Mouse (Mus musculus): Measurements from ENCODE around the gene Pes1. TPM values are rescaled to one million over a fixed set of nuclear protein-coding genes. Genes with fewer than 3 reads are reported as not detected.

Pes1 gene
- polyA plus RNA-seq, 1 experiment from 2014 or later: 41.8 TPM

- no peaks in the 10 kb centered on the region for H3K9me3 ChIP-seq (ENCODE audit: control insufficient read depth, low read length)
- peak within 1 kb of the TSS; percentile 51 for H3K9ac ChIP-seq (ENCODE audit: low read length)
- peak within 1 kb of the TSS; percentile 49 for H3K4me2 ChIP-seq (replicated peaks; ENCODE audit: low read depth)
- WGBS: 1% methylated on average over 35 of the region's 37 CpGs
- H3K27me3 ChIP-seq (ENCODE audit: control insufficient read depth, insufficient read depth, low read length): no peaks in the 10 kb centered on the region
- peak within 1 kb of the TSS; percentile 83 for H3K27ac ChIP-seq (replicated peaks)
- DNase-seq (ENCODE audit: low spot score) (peak; percentile 90), ATAC-seq (ENCODE audit: low FRiP score, low TSS enrichment) (peak; percentile 74)
- H3K36me3 ChIP-seq (ENCODE audit: control insufficient read depth, insufficient read depth, low read length): peaks cover 2% of the 10 kb centered on the region
- peak within 1 kb of the TSS; percentile 41 for H3K4me3 ChIP-seq (ENCODE audit: low read depth, low read length)
- TF ChIP-seq CTCF (IDR thresholded peaks at IDR 0.05; ENCODE audit: low read depth) (no peak), EP300 (optimal IDR thresholded peaks at IDR 0.05) (no peak)
- 0 out of 2 replicates have a peak, but pooled peaks cover 2% of the 10 kb centered on the region for H3K4me1 ChIP-seq (replicated peaks; ENCODE audit: control insufficient read depth, insufficient read depth)
Observed at GRCm38 (mm10) chr11:3983291-3983862, 19.6 kb downstream of the Pes1 start, which contains the start of gene Gal3st1. TSS of gene Gal3st1 (plus strand) at chr11:3983636.

- DNase-seq (ENCODE audit: low spot score) (peak; percentile 74), ATAC-seq (ENCODE audit: low FRiP score, low TSS enrichment) (peak; percentile 66)
- Histone ChIP-seq H3K4me3 (ENCODE audit: low read depth, low read length) (peak overlapping the region; percentile 41), H3K4me2 (replicated peaks; ENCODE audit: low read depth) (peak overlapping the region; percentile 49), H3K4me1 (replicated peaks; ENCODE audit: control insufficient read depth, insufficient read depth) (0 out of 2 replicates have a peak, but pooled peaks cover 2% of the 10 kb centered on the region), H3K36me3 (ENCODE audit: control insufficient read depth, insufficient read depth, low read length) (no peaks in the 10 kb centered on the region), H3K9ac (ENCODE audit: low read length) (peak overlapping the region; percentile 51), H3K27me3 (ENCODE audit: control insufficient read depth, insufficient read depth, low read length) (no peaks in the 10 kb centered on the region), H3K9me3 (ENCODE audit: control insufficient read depth, low read length) (no peaks in the 10 kb centered on the region), H3K27ac (replicated peaks) (peak overlapping the region; percentile 83)
- WGBS: 6% methylated on average over 15 of the region's 15 CpGs
- no peak for TF ChIP-seq CTCF (IDR thresholded peaks at IDR 0.05; ENCODE audit: low read depth)
- TF ChIP-seq EP300 (optimal IDR thresholded peaks at IDR 0.05): no peak
Observed at GRCm38 (mm10) chr11:3983863-3984745, 20.3 kb downstream of the Pes1 start.

- TF ChIP-seq CTCF (IDR thresholded peaks at IDR 0.05; ENCODE audit: low read depth): no peak
- TF ChIP-seq EP300 (optimal IDR thresholded peaks at IDR 0.05): no peak
- DNase-seq (ENCODE audit: low spot score): no peak
- H3K4me2 ChIP-seq (replicated peaks; ENCODE audit: low read depth): no peak overlapping the region
- no peak overlapping the region for H3K4me3 ChIP-seq (ENCODE audit: low read depth, low read length)
- 64% methylated on average over 3 of the region's 3 CpGs for WGBS
- H3K27ac ChIP-seq (replicated peaks): no peak overlapping the region
- H3K36me3 ChIP-seq (ENCODE audit: control insufficient read depth, insufficient read depth, low read length): no peaks in the 10 kb centered on the region
- no peak; the same call in 1 of the 2 replicates for ATAC-seq (ENCODE audit: low FRiP score, low TSS enrichment)
- no peak overlapping the region for H3K9ac ChIP-seq (ENCODE audit: low read length)
- H3K27me3 ChIP-seq (ENCODE audit: control insufficient read depth, insufficient read depth, low read length): no peaks in the 10 kb centered on the region
- no peaks in the 10 kb centered on the region for H3K9me3 ChIP-seq (ENCODE audit: control insufficient read depth, low read length)
- H3K4me1 ChIP-seq (replicated peaks; ENCODE audit: control insufficient read depth, insufficient read depth): 0 out of 2 replicates have a peak, but pooled peaks cover 2% of the 10 kb centered on the region
Observed at GRCm38 (mm10) chr11:3989748-3990147, 26.0 kb downstream of the Pes1 start.

GRCm38 (mm10) chr11:3993132-3993531, 29.4 kb downstream of the Pes1 start:
- Histone ChIP-seq H3K36me3 (ENCODE audit: control insufficient read depth, insufficient read depth, low read length) (no peaks in the 10 kb centered on the region), H3K9me3 (ENCODE audit: control insufficient read depth, low read length) (no peaks in the 10 kb centered on the region), H3K4me3 (ENCODE audit: low read depth, low read length) (no peak overlapping the region), H3K9ac (ENCODE audit: low read length) (no peak overlapping the region), H3K4me1 (replicated peaks; ENCODE audit: control insufficient read depth, insufficient read depth) (no peaks in the 10 kb centered on the region), H3K27ac (replicated peaks) (no peak overlapping the region), H3K4me2 (replicated peaks; ENCODE audit: low read depth) (no peak overlapping the region), H3K27me3 (ENCODE audit: control insufficient read depth, insufficient read depth, low read length) (0 out of 2 replicates have a peak, but pooled peaks cover 3% of the 10 kb centered on the region)
- no peak for DNase-seq (ENCODE audit: low spot score)
- ATAC-seq (ENCODE audit: low FRiP score, low TSS enrichment): no peak
- no peak for TF ChIP-seq EP300 (optimal IDR thresholded peaks at IDR 0.05)
- no peak for TF ChIP-seq CTCF (IDR thresholded peaks at IDR 0.05; ENCODE audit: low read depth)
- WGBS: 70% methylated on average over 6 of the region's 6 CpGs

GRCm38 (mm10) chr11:3993914-3994313, 30.1 kb downstream of the Pes1 start:
- no peak overlapping the region for H3K27ac ChIP-seq (replicated peaks)
- no peaks in the 10 kb centered on the region for H3K4me1 ChIP-seq (replicated peaks; ENCODE audit: control insufficient read depth, insufficient read depth)
- TF ChIP-seq EP300 (optimal IDR thresholded peaks at IDR 0.05) (no peak), CTCF (IDR thresholded peaks at IDR 0.05; ENCODE audit: low read depth) (no peak)
- ATAC-seq (ENCODE audit: low FRiP score, low TSS enrichment) (no peak), DNase-seq (ENCODE audit: low spot score) (no peak)
- H3K9ac ChIP-seq (ENCODE audit: low read length): no peak overlapping the region
- no peak overlapping the region for H3K4me2 ChIP-seq (replicated peaks; ENCODE audit: low read depth)
- H3K4me3 ChIP-seq (ENCODE audit: low read depth, low read length): no peak overlapping the region
- WGBS: 89% methylated on average over 6 of the region's 6 CpGs
- peaks cover 5% of the 10 kb centered on the region for H3K27me3 ChIP-seq (ENCODE audit: control insufficient read depth, insufficient read depth, low read length)
- H3K36me3 ChIP-seq (ENCODE audit: control insufficient read depth, insufficient read depth, low read length): no peaks in the 10 kb centered on the region
- H3K9me3 ChIP-seq (ENCODE audit: control insufficient read depth, low read length): no peaks in the 10 kb centered on the region
